Mouse (Mus musculus) olfactory bulb, adult 2 months (tissue): ENCODE measurements around the gene Gpsm3.

Experiments used
- CTCF ChIP-seq: fragments of 200-500 bp; IDR thresholded peaks from 2 replicates; pipeline ENCODE4 v1.5.1; 2012; ENCODE audit warnings: low read depth, mild to moderate bottlenecking, low read length, moderate library complexity; ENCODE audit not compliant: insufficient read depth
- POLR2A ChIP-seq: fragments of 200-500 bp; IDR thresholded peaks from 2 replicates; pipeline ENCODE4 v1.6.1; 2012; ENCODE audit warnings: mild to moderate bottlenecking, low read depth, low read length, moderate library complexity; ENCODE audit not compliant: insufficient read depth

- TF ChIP-seq CTCF = no peak
- no peak for TF ChIP-seq POLR2A
These were observed 23.5 kb downstream of the Gpsm3 start for GRCm38 (mm10) chr17:34613054-34613645.
